Comparison of ENCODE assay signal across 22 mouse cellular contexts in genomic region chr9:106183996-106184395, GRCm38 (mm10). TPM values are rescaled to one million over a fixed set of nuclear protein-coding genes. Genes with fewer than 3 reads are reported as not detected.
"Had no signal": no experiment of that assay in that cellular context is flagged by ENCODE, and none has a peak within 500 bp of the region (broad histone marks: within the 10 kb centered on the region; RNA-seq: fewer than 3 reads in every experiment).

No protein-coding gene starts in this region.

- H3K4me2 ChIP-seq: lung, embryonic 14.5 days; midbrain, embryonic 12.5 days; neural tube, embryonic 13.5 days; neural tube, embryonic 15.5 days had no signal

- H3K4me3 ChIP-seq: midbrain, embryonic 10.5 days; midbrain, embryonic 12.5 days; myocyte; neural tube, embryonic 13.5 days; neural tube, embryonic 15.5 days had no signal

- H3K27ac ChIP-seq: midbrain, embryonic 10.5 days; midbrain, embryonic 12.5 days; neural tube, embryonic 13.5 days; neural tube, embryonic 15.5 days had no signal

- ATAC-seq: midbrain, embryonic 16.5 days had no signal

- H3K4me1 ChIP-seq: midbrain, embryonic 10.5 days; midbrain, embryonic 12.5 days; neural tube, embryonic 13.5 days; neural tube, embryonic 15.5 days had no signal

- H3K9me3 ChIP-seq: midbrain, embryonic 10.5 days; midbrain, embryonic 12.5 days; neural tube, embryonic 13.5 days; neural tube, embryonic 15.5 days had no signal

- H3K9ac ChIP-seq: lung, embryonic 14.5 days; midbrain, embryonic 12.5 days; neural tube, embryonic 13.5 days; neural tube, embryonic 15.5 days had no signal

- H3K27me3 ChIP-seq: midbrain, embryonic 12.5 days; neural tube, embryonic 13.5 days; neural tube, embryonic 15.5 days had no signal

- DNase-seq: lung, adult 18-20 months; lung, embryonic 14.5 days; lung, postnatal 10 days; lung, postnatal 4 days; midbrain, embryonic 14.5 days; retina, postnatal 1 day; right cerebral cortex, adult 18-20 months; right cerebral cortex, postnatal 25 days; right cerebral cortex, postnatal 4 days; spleen, adult 18-20 months; thymus, adult 18-20 months; thymus, postnatal 14 days; thymus, postnatal 36 days had no signal

RNA-seq across cellular contexts. Expression of gene Tlr9, which starts 38.4 kb away (rescaled TPM):
- total RNA-seq: megakaryocyte-erythroid progenitor cell, adult 5-6 weeks had no signal
- polyA plus RNA-seq: lung, embryonic 16.5 days; midbrain, embryonic 10.5 days; midbrain, embryonic 12.5 days; midbrain, embryonic 16.5 days; myocyte; neural tube, embryonic 11.5 days; neural tube, embryonic 13.5 days; neural tube, embryonic 15.5 days had no signal
